Mouse (Mus musculus): ENCODE measurements at regions not wholly inside any gene's neighbourhood (a gene's known extent, or its start where the extent isn't known, plus 50 kb on each side); places are given as distances from the start of the nearest gene placed in this dataset.

DNA sequence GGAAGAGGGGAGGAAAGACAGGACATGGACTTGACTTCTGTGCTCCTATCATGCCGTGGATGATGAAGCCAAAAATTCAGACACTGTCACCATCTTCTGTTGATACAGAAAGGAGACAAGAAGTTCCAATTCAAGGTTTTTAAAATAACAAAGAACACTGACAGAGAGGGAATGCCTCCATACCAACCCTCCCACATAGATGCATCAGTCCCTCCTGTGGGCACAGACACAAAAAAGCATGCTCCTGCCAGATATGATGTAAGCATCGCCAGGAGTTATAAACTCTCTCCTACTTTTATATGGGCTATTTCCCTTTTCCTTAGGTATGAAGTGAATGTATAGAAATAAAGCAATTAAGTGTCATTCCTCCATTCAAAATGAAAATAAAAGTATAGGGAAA is 229.6 kb upstream of the Gm10306 start:
- H3K4me3 ChIP-seq (replicated peaks; ENCODE audit: insufficient read depth, low read depth, low read length): no peak overlapping the region
- no peak for DNase-seq
- WGBS: 55% methylated on average over 2 of the region's 2 CpGs
- no peaks in the 10 kb centered on the region for H3K4me1 ChIP-seq (ENCODE audit: control insufficient read depth, insufficient read depth, low read length)
- no peak overlapping the region for H3K27ac ChIP-seq (ENCODE audit: insufficient read depth, low read length)
- TF ChIP-seq CTCF (IDR thresholded peaks at IDR 0.05; ENCODE audit: borderline replicate concordance, insufficient read depth, low read depth, low read length) (no peak), POLR2A (IDR thresholded peaks at IDR 0.05; ENCODE audit: borderline replicate concordance, insufficient read depth, low read length) (no peak)
- H3K27me3 ChIP-seq (ENCODE audit: control insufficient read depth, insufficient read depth, low read length): no peaks in the 10 kb centered on the region

DNA sequence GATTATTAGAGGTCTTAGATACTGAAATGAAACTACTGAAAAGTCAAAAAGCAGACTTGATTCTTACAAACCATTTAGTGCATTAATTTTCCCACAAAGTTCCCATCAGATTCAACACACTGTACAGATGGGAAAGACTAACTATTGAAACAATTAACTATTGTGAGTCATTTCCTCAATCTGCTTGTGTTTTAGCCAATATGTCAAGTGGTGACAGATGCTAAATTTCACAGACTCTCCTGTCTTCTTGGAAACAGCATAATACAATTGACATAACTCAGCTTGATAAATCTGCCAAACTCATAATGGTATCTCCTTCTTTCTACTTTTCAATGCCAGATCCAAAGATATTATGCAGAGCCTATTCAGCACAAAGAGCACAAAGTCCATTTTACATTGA is 213.0 kb upstream of the Gm10306 start:
- no peak for TF ChIP-seq CTCF (IDR thresholded peaks at IDR 0.05; ENCODE audit: borderline replicate concordance, insufficient read depth, low read depth, low read length)
- no peak for TF ChIP-seq POLR2A (IDR thresholded peaks at IDR 0.05; ENCODE audit: borderline replicate concordance, insufficient read depth, low read length)
- DNase-seq: no peak
- no peak overlapping the region for H3K27ac ChIP-seq (ENCODE audit: insufficient read depth, low read length)

DNA sequence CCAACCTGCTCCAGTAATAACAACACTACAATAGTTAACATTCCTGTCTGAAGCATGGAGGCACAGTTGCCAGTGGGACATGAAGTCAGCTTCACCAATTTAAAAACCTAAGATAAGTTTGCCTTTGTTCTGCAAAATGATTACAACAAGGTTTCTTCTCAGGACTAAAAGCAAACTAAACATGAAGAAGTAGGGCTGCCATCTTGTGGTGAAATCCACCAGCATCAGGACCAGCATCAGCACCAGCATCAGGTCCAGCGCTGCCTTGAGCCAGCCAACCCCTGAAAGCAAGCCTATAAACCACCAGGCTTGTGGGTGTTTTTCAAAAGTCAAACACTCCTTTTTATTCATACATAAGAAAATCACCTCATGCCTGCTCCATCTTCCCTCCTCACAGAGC is 207.1 kb upstream of the Gm10306 start:
- no peak for TF ChIP-seq CTCF (IDR thresholded peaks at IDR 0.05; ENCODE audit: borderline replicate concordance, insufficient read depth, low read depth, low read length)
- TF ChIP-seq POLR2A (IDR thresholded peaks at IDR 0.05; ENCODE audit: borderline replicate concordance, insufficient read depth, low read length): no peak
- WGBS: 35% methylated on average over 1 of the region's 1 CpGs
- H3K4me3 ChIP-seq (replicated peaks; ENCODE audit: insufficient read depth, low read depth, low read length): no peak overlapping the region
- H3K27me3 ChIP-seq (ENCODE audit: control insufficient read depth, insufficient read depth, low read length): no peaks in the 10 kb centered on the region
- no peak for DNase-seq
- no peaks in the 10 kb centered on the region for H3K4me1 ChIP-seq (ENCODE audit: control insufficient read depth, insufficient read depth, low read length)
- H3K27ac ChIP-seq (ENCODE audit: insufficient read depth, low read length): no peak overlapping the region

More for the DNA sequence above, 213.0 kb upstream of the Gm10306 start:
- Histone ChIP-seq H3K4me3 (replicated peaks; ENCODE audit: insufficient read depth, low read depth, low read length) (no peak overlapping the region), H3K4me1 (ENCODE audit: control insufficient read depth, insufficient read depth, low read length) (no peaks in the 10 kb centered on the region), H3K27me3 (ENCODE audit: control insufficient read depth, insufficient read depth, low read length) (no peaks in the 10 kb centered on the region)

DNA sequence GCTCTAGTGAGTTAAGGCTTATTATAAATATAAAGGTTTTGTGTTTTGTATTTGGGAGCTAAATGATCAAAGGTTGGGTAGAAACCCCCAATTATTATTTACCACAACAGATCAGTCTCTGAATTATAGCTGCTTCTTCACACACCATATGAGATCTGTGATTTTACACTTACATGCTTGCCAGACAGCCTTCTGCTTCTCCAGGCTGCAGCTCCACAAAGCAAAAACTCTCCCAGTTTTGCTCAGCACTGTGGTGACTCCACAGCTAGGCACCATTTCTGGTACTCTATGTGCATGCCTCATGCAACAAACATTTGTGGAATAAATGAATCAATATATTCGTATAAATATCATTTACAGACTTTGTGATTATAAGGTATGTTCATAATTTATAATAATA is 199.4 kb upstream of the Gm10306 start:
- no peak overlapping the region for H3K4me3 ChIP-seq (replicated peaks; ENCODE audit: insufficient read depth, low read depth, low read length)
- no peak for DNase-seq
- H3K4me1 ChIP-seq (ENCODE audit: control insufficient read depth, insufficient read depth, low read length): no peaks in the 10 kb centered on the region
- no peaks in the 10 kb centered on the region for H3K27me3 ChIP-seq (ENCODE audit: control insufficient read depth, insufficient read depth, low read length)
- no peak overlapping the region for H3K27ac ChIP-seq (ENCODE audit: insufficient read depth, low read length)
- no peak for TF ChIP-seq CTCF (IDR thresholded peaks at IDR 0.05; ENCODE audit: borderline replicate concordance, insufficient read depth, low read depth, low read length)
- no peak for TF ChIP-seq POLR2A (IDR thresholded peaks at IDR 0.05; ENCODE audit: borderline replicate concordance, insufficient read depth, low read length)
- 76% methylated on average over 1 of the region's 1 CpGs for WGBS

DNA sequence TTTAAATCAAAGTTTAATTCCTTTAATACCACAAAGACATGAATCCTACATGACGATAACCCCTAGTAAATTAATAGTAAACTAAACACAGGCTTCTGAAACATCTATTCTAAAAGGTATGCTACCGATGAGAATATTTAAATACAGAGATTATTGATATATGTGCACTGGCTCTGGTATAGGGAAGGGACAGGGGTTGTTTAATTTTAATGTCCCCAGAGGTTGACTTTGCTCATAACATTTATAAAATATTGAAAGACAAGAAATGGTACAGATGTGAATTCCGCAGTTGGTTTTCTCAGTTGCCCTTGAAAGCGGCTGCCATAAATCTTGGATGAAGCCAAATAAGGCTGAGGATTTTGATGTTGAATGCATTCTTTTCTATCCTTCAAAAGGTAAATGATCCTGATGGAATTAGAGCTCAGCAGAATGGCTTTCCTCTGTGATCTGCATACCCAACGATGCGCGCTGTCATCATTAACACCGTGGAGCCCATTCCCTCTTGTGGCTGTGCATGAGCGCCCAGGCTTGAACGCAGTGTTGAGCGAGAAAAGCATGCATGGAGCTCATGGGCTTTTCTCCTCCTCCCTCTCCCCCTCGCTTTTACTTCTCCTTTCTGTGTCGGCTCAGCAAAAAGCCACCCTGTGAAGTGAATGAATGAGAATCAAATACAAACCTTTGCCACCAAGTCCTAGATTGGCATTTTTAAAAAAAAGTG is 195.4 kb upstream of the Gm10306 start:
- no peak for DNase-seq
- H3K27me3 ChIP-seq (ENCODE audit: control insufficient read depth, insufficient read depth, low read length): no peaks in the 10 kb centered on the region
- TF ChIP-seq POLR2A (IDR thresholded peaks at IDR 0.05; ENCODE audit: borderline replicate concordance, insufficient read depth, low read length) (no peak), CTCF (IDR thresholded peaks at IDR 0.05; ENCODE audit: borderline replicate concordance, insufficient read depth, low read depth, low read length) (no peak)
- H3K4me3 ChIP-seq (replicated peaks; ENCODE audit: insufficient read depth, low read depth, low read length): no peak overlapping the region
- no peak overlapping the region for H3K27ac ChIP-seq (ENCODE audit: insufficient read depth, low read length)
- WGBS: 37% methylated on average over 13 of the region's 13 CpGs
- no peaks in the 10 kb centered on the region for H3K4me1 ChIP-seq (ENCODE audit: control insufficient read depth, insufficient read depth, low read length)

DNA sequence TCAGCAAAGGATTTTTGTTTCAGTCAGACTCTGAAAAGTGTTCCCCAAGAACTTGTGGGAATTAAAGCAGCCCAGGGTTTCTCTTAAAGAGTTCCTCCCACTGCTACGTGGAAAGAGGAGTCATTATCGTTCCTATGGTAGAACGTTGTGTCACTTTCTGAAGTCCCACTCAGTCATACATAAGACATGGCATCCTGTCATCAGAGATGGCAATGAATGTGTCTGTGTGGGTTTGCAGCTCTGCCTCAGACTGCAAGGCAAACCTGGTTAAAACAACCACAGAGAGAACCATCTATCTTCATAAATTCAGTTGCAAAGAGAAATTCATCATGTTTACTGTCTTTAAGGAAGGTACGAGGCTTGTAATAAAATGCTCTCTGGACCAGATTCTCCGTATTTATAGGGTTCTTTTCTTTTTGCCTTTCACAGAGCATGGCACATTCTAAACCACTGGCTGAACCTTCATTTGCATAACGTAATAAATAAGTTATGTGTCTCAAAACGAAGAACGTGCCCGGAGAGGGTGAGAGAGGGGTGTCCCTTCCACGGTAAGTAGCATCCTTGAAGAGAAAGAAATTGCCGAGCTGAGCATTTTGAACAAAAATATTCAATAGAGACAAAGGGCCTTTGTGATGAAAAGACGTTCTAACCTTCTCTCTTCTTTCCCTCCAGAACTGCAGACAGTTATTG is 194.7 kb upstream of the Gm10306 start:
- TF ChIP-seq POLR2A (IDR thresholded peaks at IDR 0.05; ENCODE audit: borderline replicate concordance, insufficient read depth, low read length) (no peak), CTCF (IDR thresholded peaks at IDR 0.05; ENCODE audit: borderline replicate concordance, insufficient read depth, low read depth, low read length) (no peak)
- Histone ChIP-seq H3K27me3 (ENCODE audit: control insufficient read depth, insufficient read depth, low read length) (no peaks in the 10 kb centered on the region), H3K4me3 (replicated peaks; ENCODE audit: insufficient read depth, low read depth, low read length) (no peak overlapping the region), H3K27ac (ENCODE audit: insufficient read depth, low read length) (no peak overlapping the region), H3K4me1 (ENCODE audit: control insufficient read depth, insufficient read depth, low read length) (no peaks in the 10 kb centered on the region)
- WGBS: 31% methylated on average over 12 of the region's 12 CpGs
- DNase-seq: no peak

DNA sequence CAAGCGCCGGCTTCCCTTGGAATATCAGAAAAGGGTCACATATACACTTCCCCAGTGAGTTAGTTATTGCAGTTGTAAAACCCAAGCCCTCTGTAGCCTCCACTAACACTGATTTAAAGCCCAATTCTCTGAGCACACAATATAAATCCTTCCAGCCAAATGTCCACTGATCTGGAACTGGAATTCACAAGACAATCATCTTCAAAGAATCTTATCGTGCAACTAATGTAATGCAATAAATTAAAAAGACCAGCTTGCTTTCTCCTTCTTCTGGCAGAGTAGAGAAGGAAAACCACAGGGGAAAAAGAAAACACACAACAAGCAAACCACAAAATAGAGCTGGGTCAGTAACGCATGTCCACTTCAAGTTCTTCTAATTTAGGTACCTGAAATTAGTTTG is 191.0 kb upstream of the Gm10306 start:
- no peak overlapping the region for H3K4me3 ChIP-seq (replicated peaks; ENCODE audit: insufficient read depth, low read depth, low read length)
- TF ChIP-seq POLR2A (IDR thresholded peaks at IDR 0.05; ENCODE audit: borderline replicate concordance, insufficient read depth, low read length): no peak
- no peak for TF ChIP-seq CTCF (IDR thresholded peaks at IDR 0.05; ENCODE audit: borderline replicate concordance, insufficient read depth, low read depth, low read length)
- no peak overlapping the region for H3K27ac ChIP-seq (ENCODE audit: insufficient read depth, low read length)
- H3K4me1 ChIP-seq (ENCODE audit: control insufficient read depth, insufficient read depth, low read length): no peaks in the 10 kb centered on the region
- H3K27me3 ChIP-seq (ENCODE audit: control insufficient read depth, insufficient read depth, low read length): no peaks in the 10 kb centered on the region
- DNase-seq: no peak
- 74% methylated on average over 4 of the region's 4 CpGs for WGBS

DNA sequence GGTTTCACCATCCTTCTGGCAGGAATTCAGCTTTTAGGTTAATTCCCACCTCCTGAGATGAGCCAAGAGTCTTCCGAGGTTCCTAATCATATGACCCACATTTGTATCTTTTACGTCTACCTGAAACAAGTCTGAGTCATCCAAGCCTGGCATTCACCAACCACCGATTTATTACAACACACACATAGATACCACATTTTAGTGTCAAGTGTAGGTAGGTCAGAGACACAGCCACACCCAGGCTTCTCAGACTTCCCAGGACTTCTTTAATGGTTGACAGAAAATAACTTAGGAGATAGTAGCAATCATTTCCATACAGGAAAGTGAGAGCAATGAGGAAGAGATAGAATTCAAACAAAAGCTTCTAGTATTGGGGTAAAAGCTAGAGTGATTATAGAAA is 189.2 kb upstream of the Gm10306 start:
- Histone ChIP-seq H3K4me3 (replicated peaks; ENCODE audit: insufficient read depth, low read depth, low read length) (no peak overlapping the region), H3K27me3 (ENCODE audit: control insufficient read depth, insufficient read depth, low read length) (no peaks in the 10 kb centered on the region), H3K27ac (ENCODE audit: insufficient read depth, low read length) (no peak overlapping the region), H3K4me1 (ENCODE audit: control insufficient read depth, insufficient read depth, low read length) (no peaks in the 10 kb centered on the region)
- 78% methylated on average over 3 of the region's 3 CpGs for WGBS
- DNase-seq: no peak
- TF ChIP-seq POLR2A (IDR thresholded peaks at IDR 0.05; ENCODE audit: borderline replicate concordance, insufficient read depth, low read length) (no peak), CTCF (IDR thresholded peaks at IDR 0.05; ENCODE audit: borderline replicate concordance, insufficient read depth, low read depth, low read length) (no peak)
